Mouse (Mus musculus) heart, embryonic 14.5 days (tissue): ENCODE results near the gene Olfr519. TPM values are rescaled to one million over a fixed set of nuclear protein-coding genes. Genes with fewer than 3 reads are reported as not detected.
A peak's percentile ranks its signal among the peaks of the same experiment; 100 is the strongest.

Experiments used
- ATAC-seq: fragments of 200-750 bp; cut with Nextera tagmentation; 2 replicates; pipeline ENCODE4 v1.8.0; 2017; ENCODE audit warnings: low read depth, moderate TSS enrichment; ENCODE audit not compliant: insufficient number of reproducible peaks, insufficient read depth, low FRiP score
- H3K27ac ChIP-seq, 2 experiments: fragments of 200-500 bp in 1 of 2; fragments of 300-500 bp in 1 of 2; sonication (generic) in 1 of 2; replicated peaks in 1 of 2; 2 replicates each; pipeline ENCODE4 v1.5.1; 2012 to 2014; ENCODE audit warnings: low read depth in 2 of 2, low read length in 2 of 2, control low read depth in 1 of 2, mild to moderate bottlenecking in 1 of 2, mixed read lengths in 1 of 2; ENCODE audit not compliant: control insufficient read depth in 1 of 2, insufficient read depth in 1 of 2
- H3K27me3 ChIP-seq: fragments of 300-500 bp; sonication (generic); 2 replicates; pipeline ENCODE4 v1.6.1; 2014; ENCODE audit warnings: mild to moderate bottlenecking, low read length, control low read depth; ENCODE audit not compliant: control insufficient read depth, insufficient read depth
- H3K36me3 ChIP-seq: fragments of 300-500 bp; sonication (generic); 2 replicates; pipeline ENCODE4 v1.6.1; 2014; ENCODE audit warnings: mild to moderate bottlenecking, control low read depth, low read length, mixed read lengths; ENCODE audit not compliant: control insufficient read depth, insufficient read depth
- H3K4me1 ChIP-seq, 2 experiments: fragments of 200-500 bp in 1 of 2; fragments of 300-500 bp in 1 of 2; sonication (generic) in 1 of 2; 2 replicates each; pipeline ENCODE4 v1.6.1; 2012 to 2014; ENCODE audit warnings: low read length in 2 of 2, control low read depth in 1 of 2, mixed read lengths in 1 of 2; ENCODE audit not compliant: control insufficient read depth in 2 of 2, insufficient read depth in 2 of 2
- H3K4me2 ChIP-seq: fragments of 300-500 bp; sonication (generic); 2 replicates; pipeline ENCODE4 v1.6.1; 2014; ENCODE audit warnings: mild to moderate bottlenecking, low read length
- H3K4me3 ChIP-seq, 2 experiments: fragments of 200-500 bp in 1 of 2; fragments of 300-500 bp in 1 of 2; sonication (generic) in 1 of 2; 2 replicates each; pipeline ENCODE4 v1.5.1; 2012 to 2014; ENCODE audit warnings: low read length in 2 of 2, mild to moderate bottlenecking in 2 of 2, control low read depth in 1 of 2, low read depth in 1 of 2, moderate library complexity in 1 of 2; ENCODE audit not compliant: control insufficient read depth in 1 of 2, insufficient read depth in 1 of 2
- H3K9ac ChIP-seq: fragments of 300-500 bp; sonication (generic); 2 replicates; pipeline ENCODE4 v1.6.1; 2014; ENCODE audit warnings: mild to moderate bottlenecking, low read length
- H3K9me3 ChIP-seq: fragments of 300-500 bp; sonication (generic); 2 replicates; pipeline ENCODE4 v1.6.1; 2016; ENCODE audit warnings: low read length, control low read depth; ENCODE audit not compliant: control insufficient read depth
- WGBS: fragments of 180-500 bp; shearing (Covaris S2); extraction: QIAGEN DNeasy Blood & Tissue Kit; methylation state at CpG from one replicate; pipeline ENCODE4 v1.1.7; 2014; 5-methylcytosine and 5-hydroxymethylcytosine counted together
- polyA plus RNA-seq: library from polyadenylated mRNA; unstranded; fragments of >200 nt; fragmentation: Nextera tagmentation; extraction: Ambion mirVana; gene quantifications from 2 replicates; pipeline ENCODE4 v1.2.1, GENCODE M21; 2014

Gene Olfr519
- polyA plus RNA-seq, 1 experiment from 2014 or later = not detected

GRCm38 (mm10) chr7:108929726-108930393 lies 35.6 kb upstream of the Olfr519 start, which contains the start of gene Nlrp10:
TSS of gene Nlrp10 (minus strand) at chr7:108930178.
- Histone ChIP-seq H3K4me2 (peak within 1 kb of the TSS; percentile 54), H3K27me3 (no peaks in the 10 kb centered on the region), H3K36me3 (peaks cover 10% of the 10 kb centered on the region), H3K9ac (peak within 1 kb of the TSS; percentile 57), H3K27ac (peak within 1 kb of the TSS; percentile 83), H3K4me3 (peak within 1 kb of the TSS; percentile 27 to 36), H3K4me1 (peaks cover 0 to under 1% of the 10 kb centered on the region in 2 experiments; a peak in 2 of 4 replicates), H3K9me3 (no peaks in the 10 kb centered on the region)
- 38% methylated on average over 6 of the region's 6 CpGs for WGBS
- ATAC-seq = no peak

DNA sequence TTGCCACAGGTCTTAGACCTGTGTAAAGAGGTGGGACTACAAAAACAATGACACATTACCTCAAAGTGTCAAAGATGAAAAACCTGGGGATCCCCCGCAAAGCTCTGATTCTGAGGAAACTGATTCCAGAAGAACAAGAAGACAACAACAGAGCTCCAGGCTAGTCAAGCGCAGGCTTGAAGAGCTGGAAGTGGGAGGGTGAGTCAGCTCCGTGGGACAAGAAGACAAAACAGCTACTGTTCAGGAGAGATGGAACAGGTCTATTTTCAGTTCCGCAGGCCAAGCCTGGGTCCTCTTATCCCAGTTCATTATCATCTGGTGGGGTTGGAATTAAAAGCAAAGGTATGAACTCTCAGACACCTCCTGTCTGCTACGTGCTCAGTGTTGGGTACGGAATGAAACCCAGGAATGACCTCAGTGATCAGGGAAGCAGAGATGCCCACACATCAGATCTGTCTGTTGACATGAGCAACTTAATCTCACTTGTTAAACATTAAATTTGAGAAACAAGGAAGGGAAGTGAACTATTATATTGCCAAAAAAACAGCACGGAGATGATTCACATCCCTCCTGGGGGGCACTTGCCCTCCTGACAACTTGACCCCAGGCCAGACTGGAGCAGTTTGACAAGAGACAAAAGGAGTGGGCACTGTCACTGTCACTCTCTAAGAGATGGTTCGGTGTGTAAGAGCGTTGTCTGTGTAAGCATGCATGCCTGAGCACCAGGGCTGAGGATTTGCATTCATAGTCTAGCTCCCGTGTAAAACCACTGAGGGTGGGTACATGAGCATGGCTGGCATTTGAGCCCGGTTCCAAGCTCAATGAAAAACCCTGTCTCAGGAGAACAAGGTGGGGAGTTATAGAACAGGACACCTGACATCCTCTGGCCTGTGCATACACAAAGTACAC lies 34.3 kb upstream of the Olfr519 start:
- 64% methylated on average over 11 of the region's 11 CpGs for WGBS
- peak overlapping the region; percentile 54 for H3K4me2 ChIP-seq
- peaks cover 10% of the 10 kb centered on the region for H3K36me3 ChIP-seq
- peak overlapping the region; percentile 12 to 24; a peak in 1 of 4 replicates for H3K27ac ChIP-seq
- peak overlapping the region in 1 of 2 experiments; percentile 36; a peak in 1 of 4 replicates for H3K4me3 ChIP-seq
- peak overlapping the region; percentile 57; the same call in 1 of the 2 replicates for H3K9ac ChIP-seq
- no peaks in the 10 kb centered on the region for H3K27me3 ChIP-seq
- ATAC-seq = no peak
- H3K4me1 ChIP-seq = no peaks in the 10 kb centered on the region
- no peaks in the 10 kb centered on the region for H3K9me3 ChIP-seq

GRCm38 (mm10) chr7:108927043-108927442 lies 32.8 kb upstream of the Olfr519 start:
- Histone ChIP-seq H3K27ac (no peak overlapping the region), H3K9ac (no peak overlapping the region), H3K36me3 (peaks cover 10% of the 10 kb centered on the region), H3K4me2 (no peak overlapping the region), H3K4me3 (no peak overlapping the region), H3K27me3 (no peaks in the 10 kb centered on the region), H3K9me3 (no peaks in the 10 kb centered on the region), H3K4me1 (no peaks in the 10 kb centered on the region)
- ATAC-seq = no peak
- WGBS = 66% methylated on average over 4 of the region's 4 CpGs

GRCm38 (mm10) chr7:108903969-108904368 lies 9.7 kb upstream of the Olfr519 start:
- WGBS = 71% methylated on average over 2 of the region's 2 CpGs
- Histone ChIP-seq H3K36me3 (no peaks in the 10 kb centered on the region), H3K27me3 (no peaks in the 10 kb centered on the region), H3K27ac (no peak overlapping the region), H3K4me2 (no peak overlapping the region), H3K4me1 (no peaks in the 10 kb centered on the region), H3K9me3 (no peaks in the 10 kb centered on the region), H3K9ac (no peak overlapping the region), H3K4me3 (no peak overlapping the region)
- no peak for ATAC-seq

DNA sequence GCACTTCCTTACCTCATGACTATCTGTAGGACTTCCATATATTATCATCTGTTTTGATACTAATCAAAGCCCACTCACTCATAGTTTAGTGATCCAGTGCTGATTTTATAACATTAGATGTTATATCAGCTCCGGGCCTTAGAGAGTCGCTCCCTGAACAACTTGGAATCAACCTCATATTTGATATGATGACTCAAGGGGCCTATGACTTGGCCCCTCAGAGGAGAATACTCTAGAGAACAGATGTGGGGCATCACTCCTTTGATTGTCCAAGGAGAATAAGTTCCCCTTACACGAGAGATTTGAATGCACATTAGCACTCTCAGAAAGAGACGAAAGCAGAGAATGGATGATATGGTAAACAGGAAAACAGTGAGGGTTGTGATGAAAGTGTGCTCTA lies 9.3 kb downstream of the Olfr519 start, which contains the start of gene Olfr518:
Olfr518 (minus strand) TSS at position 101 of the 400 bp plus-strand sequence.
- Histone ChIP-seq H3K4me1 (no peaks in the 10 kb centered on the region), H3K27me3 (no peaks in the 10 kb centered on the region), H3K9me3 (no peaks in the 10 kb centered on the region), H3K27ac (no peak within 1 kb of the TSS), H3K4me2 (no peak within 1 kb of the TSS), H3K9ac (no peak within 1 kb of the TSS), H3K36me3 (no peaks in the 10 kb centered on the region), H3K4me3 (no peak within 1 kb of the TSS)
- no peak for ATAC-seq
- WGBS = 61% methylated on average over 4 of the region's 4 CpGs

GRCm38 (mm10) chr7:108872279-108872678 lies 21.9 kb downstream of the Olfr519 start, which contains the start of gene Olfr517:
TSS of gene Olfr517 (minus strand) at chr7:108872379.
- no peak for ATAC-seq
- no peak within 1 kb of the TSS for H3K27ac ChIP-seq
- no peak within 1 kb of the TSS for H3K4me2 ChIP-seq
- no peaks in the 10 kb centered on the region for H3K36me3 ChIP-seq
- 47% methylated on average over 2 of the region's 2 CpGs for WGBS
- H3K9me3 ChIP-seq = no peaks in the 10 kb centered on the region
- no peaks in the 10 kb centered on the region for H3K27me3 ChIP-seq
- no peak within 1 kb of the TSS for H3K4me3 ChIP-seq
- H3K9ac ChIP-seq = no peak within 1 kb of the TSS
- no peaks in the 10 kb centered on the region for H3K4me1 ChIP-seq

DNA sequence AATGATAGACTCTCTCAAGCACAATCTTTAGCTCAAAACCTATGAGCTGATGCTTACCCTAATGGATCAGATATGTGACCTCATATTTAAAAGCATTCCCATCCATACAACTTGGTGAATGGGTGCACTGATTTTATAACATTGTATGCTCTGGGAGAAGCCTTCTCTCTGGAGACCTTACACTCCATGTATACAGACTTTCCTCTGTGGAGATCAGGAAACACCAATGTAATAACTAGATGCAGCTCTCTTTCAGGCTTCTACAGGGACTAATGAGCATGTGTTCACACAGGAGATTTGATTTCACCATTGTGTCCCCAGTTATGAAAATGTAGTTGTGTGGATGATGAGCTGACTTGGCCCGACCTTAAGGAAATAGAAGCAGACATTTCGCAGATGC lies 43.8 kb downstream of the Olfr519 start, which contains the start of gene Olfr516:
Olfr516 (minus strand) TSS at position 101 of the 400 bp plus-strand sequence.
- no peak for ATAC-seq
- WGBS = 64% methylated on average over 2 of the region's 2 CpGs
- H3K4me3 ChIP-seq = no peak within 1 kb of the TSS
- H3K27me3 ChIP-seq = no peaks in the 10 kb centered on the region
- no peaks in the 10 kb centered on the region for H3K36me3 ChIP-seq
- no peak within 1 kb of the TSS for H3K27ac ChIP-seq
- H3K9me3 ChIP-seq = no peaks in the 10 kb centered on the region
- H3K4me1 ChIP-seq = no peaks in the 10 kb centered on the region
- no peak within 1 kb of the TSS for H3K9ac ChIP-seq
- H3K4me2 ChIP-seq = no peak within 1 kb of the TSS
